Mouse (Mus musculus): Measurements from ENCODE around the gene Krt82. TPM values are rescaled to one million over a fixed set of nuclear protein-coding genes. Genes with fewer than 3 reads are reported as not detected.
"Not testable (repeated sequence)": the region's sequence is repeated elsewhere in the genome, so short reads cannot be mapped to it uniquely, and the experiment has no call there.

Krt82 gene
- polyA plus RNA-seq, 1 experiment from 2014 or later: not detected

GRCm38 (mm10) chr15:101552188-101552587, 1.7 kb upstream of the Krt82 start:
- WGBS: 76% methylated on average over 8 of the region's 8 CpGs
- no peak for ATAC-seq (ENCODE audit: insufficient read depth, low FRiP score, low read depth)
- H3K4me1 ChIP-seq: peaks cover 7% of the 10 kb centered on the region

GRCm38 (mm10) chr15:101544478-101544877, 6.0 kb downstream of the Krt82 start:
- H3K27me3 ChIP-seq (replicated peaks): no peaks in the 10 kb centered on the region
- H3K9me3 ChIP-seq: no peaks in the 10 kb centered on the region
- 67% methylated on average over 3 of the region's 3 CpGs for WGBS
- H3K4me2 ChIP-seq: no peak overlapping the region
- no peak overlapping the region for H3K27ac ChIP-seq
- ATAC-seq (ENCODE audit: insufficient read depth, low FRiP score, low read depth): no peak
- no peaks in the 10 kb centered on the region for H3K36me3 ChIP-seq
- no peak overlapping the region for H3K9ac ChIP-seq
- no peak overlapping the region for H3K4me3 ChIP-seq (replicated peaks)
- no peaks in the 10 kb centered on the region for H3K4me1 ChIP-seq

More at GRCm38 (mm10) chr15:101552188-101552587, 1.7 kb upstream of the Krt82 start:
- no peak overlapping the region for H3K4me3 ChIP-seq (replicated peaks)
- no peak overlapping the region for H3K27ac ChIP-seq
- no peaks in the 10 kb centered on the region for H3K9me3 ChIP-seq
- H3K4me2 ChIP-seq: no peak overlapping the region
- no peak overlapping the region for H3K9ac ChIP-seq
- H3K36me3 ChIP-seq: no peaks in the 10 kb centered on the region
- peaks cover 11% of the 10 kb centered on the region; the same call in 1 of the 2 replicates for H3K27me3 ChIP-seq (replicated peaks)

DNA sequence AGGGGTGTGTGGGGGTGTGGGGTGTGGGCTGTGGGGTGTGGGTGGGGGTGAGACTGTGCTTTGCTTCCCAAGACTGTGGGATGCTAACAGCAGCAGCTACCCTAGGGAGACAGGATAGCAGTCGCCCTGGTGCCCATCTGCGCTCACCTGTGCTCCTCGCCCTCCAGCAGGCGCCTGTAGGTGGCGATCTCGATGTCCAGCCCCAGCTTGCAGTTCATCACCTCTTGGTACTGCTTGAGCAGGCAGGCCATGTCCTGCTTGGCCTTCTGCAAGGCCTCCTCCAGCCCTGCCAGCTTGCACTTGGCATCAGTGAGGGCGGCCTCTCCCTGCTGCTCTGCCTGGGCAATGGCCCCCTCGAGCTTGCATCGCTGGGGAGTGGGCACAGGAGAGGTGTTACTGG, 7.9 kb downstream of the Krt82 start:
- no peak overlapping the region for H3K4me3 ChIP-seq (replicated peaks)
- H3K36me3 ChIP-seq: no peaks in the 10 kb centered on the region
- no peaks in the 10 kb centered on the region for H3K27me3 ChIP-seq (replicated peaks)
- peaks cover 3% of the 10 kb centered on the region; the same call in 1 of the 2 replicates for H3K4me1 ChIP-seq
- H3K27ac ChIP-seq: no peak overlapping the region
- H3K4me2 ChIP-seq: no peak overlapping the region
- 72% methylated on average over 9 of the region's 9 CpGs for WGBS
- H3K9ac ChIP-seq: no peak overlapping the region
- ATAC-seq (ENCODE audit: insufficient read depth, low FRiP score, low read depth): no peak
- H3K9me3 ChIP-seq: no peaks in the 10 kb centered on the region

- Histone ChIP-seq H3K9ac (no peak overlapping the region), H3K36me3 (no peaks in the 10 kb centered on the region), H3K4me1 (peaks cover 3% of the 10 kb centered on the region; the same call in 1 of the 2 replicates), H3K4me3 (replicated peaks) (no peak overlapping the region), H3K27me3 (replicated peaks) (no peaks in the 10 kb centered on the region), H3K27ac (no peak overlapping the region), H3K9me3 (no peaks in the 10 kb centered on the region), H3K4me2 (no peak overlapping the region)
- no peak for ATAC-seq (ENCODE audit: insufficient read depth, low FRiP score, low read depth)
- 38% methylated on average over 4 of the region's 4 CpGs for WGBS
These were observed 11.9 kb downstream of the Krt82 start for GRCm38 (mm10) chr15:101538580-101538900.

DNA sequence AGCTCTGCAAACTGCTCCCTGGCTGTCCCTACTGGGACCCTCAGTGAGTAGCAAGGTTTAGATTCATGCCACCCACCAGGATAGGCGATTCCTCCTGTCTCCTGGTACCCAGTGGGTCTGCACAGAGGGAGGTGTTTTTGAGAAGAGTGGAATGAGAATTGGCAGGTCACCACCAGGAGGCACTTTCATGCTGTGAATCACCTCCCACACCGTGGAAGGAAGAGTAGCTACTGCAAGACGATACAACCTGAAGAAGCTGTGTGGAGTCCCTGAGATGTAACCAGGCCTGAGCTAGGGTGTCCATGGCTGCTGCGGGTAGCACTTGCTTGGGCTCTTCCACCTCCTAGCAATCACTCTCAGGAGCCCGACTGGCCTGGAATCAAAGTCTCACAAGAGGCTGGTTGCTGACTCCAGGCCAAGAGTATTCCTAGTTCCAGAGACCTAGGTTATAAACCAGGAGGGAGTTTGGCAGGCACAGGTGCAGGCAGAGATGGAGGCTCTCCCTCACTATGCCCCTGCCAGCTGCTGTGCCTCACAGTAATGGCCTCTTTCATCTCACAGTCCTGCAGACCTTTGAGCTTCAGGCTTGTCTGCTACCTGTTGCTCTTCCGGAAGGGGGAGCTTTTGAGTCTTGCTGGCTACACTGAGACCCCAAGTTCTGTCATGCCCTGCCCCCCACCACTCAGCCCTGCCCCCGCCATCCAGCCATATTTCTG, 12.4 kb downstream of the Krt82 start:
- ATAC-seq (ENCODE audit: insufficient read depth, low FRiP score, low read depth): no peak
- Histone ChIP-seq H3K9me3 (no peaks in the 10 kb centered on the region), H3K4me3 (replicated peaks) (no peak overlapping the region), H3K27ac (no peak overlapping the region), H3K4me2 (no peak overlapping the region), H3K36me3 (no peaks in the 10 kb centered on the region), H3K27me3 (replicated peaks) (no peaks in the 10 kb centered on the region), H3K9ac (no peak overlapping the region), H3K4me1 (peaks cover 3% of the 10 kb centered on the region; the same call in 1 of the 2 replicates)
- 38% methylated on average over 7 of the region's 7 CpGs for whole genome bisulfite sequencing

DNA sequence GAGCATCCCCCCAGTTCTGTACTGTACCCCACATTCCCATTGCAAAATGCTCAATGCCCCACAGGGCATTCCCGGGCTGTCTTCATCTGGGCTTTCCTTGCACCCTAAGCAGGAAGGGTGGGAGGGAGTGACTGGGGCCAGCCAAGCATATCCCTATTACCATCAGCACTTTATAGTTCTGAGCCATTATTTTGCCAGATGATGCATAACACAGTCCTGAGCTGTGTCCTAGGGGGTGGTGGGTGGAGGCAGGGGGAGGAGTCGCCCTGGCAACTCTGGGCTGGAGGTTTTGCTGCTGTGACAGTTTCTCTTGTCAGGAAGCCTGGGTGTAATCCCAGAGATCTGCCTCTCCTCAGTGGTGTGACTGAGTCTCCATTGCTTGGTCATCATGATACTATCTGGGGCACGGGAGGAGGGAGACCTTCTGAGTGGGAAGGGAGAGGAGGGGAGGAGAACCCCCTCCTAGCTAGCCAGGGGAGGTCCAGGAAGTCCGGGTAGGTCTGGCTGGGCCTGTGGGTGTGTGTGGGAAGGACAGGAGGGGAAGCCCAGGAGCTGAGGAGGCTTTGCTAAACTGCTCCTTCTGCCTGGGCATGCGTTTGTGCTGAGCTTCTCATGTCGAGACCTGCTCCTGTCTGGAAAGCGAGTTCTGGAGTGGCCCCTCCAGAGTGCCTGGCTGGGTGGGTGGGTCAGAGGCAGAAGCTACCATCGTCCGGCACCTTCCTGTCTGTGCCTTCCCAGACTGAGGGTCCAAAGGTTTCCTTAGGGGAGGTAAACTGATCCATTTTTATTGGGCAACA, 14.2 kb downstream of the Krt82 start:
- Histone ChIP-seq H3K9me3 (no peaks in the 10 kb centered on the region), H3K4me2 (no peak overlapping the region), H3K36me3 (no peaks in the 10 kb centered on the region), H3K4me3 (replicated peaks) (no peak overlapping the region), H3K9ac (no peak overlapping the region), H3K27me3 (replicated peaks) (no peaks in the 10 kb centered on the region), H3K27ac (no peak overlapping the region), H3K4me1 (peaks cover 3% of the 10 kb centered on the region; the same call in 1 of the 2 replicates)
- WGBS: 59% methylated on average over 9 of the region's 9 CpGs
- no peak for ATAC-seq (ENCODE audit: insufficient read depth, low FRiP score, low read depth)

- H3K4me3 ChIP-seq (replicated peaks): no peak within 1 kb of the TSS
- 84% methylated on average over 7 of the region's 7 CpGs for WGBS
- no peak for ATAC-seq (ENCODE audit: insufficient read depth, low FRiP score, low read depth)
- H3K9ac ChIP-seq: no peak within 1 kb of the TSS
- H3K4me1 ChIP-seq: no peaks in the 10 kb centered on the region
- no peak within 1 kb of the TSS for H3K27ac ChIP-seq
- no peaks in the 10 kb centered on the region for H3K27me3 ChIP-seq (replicated peaks)
- H3K9me3 ChIP-seq: no peaks in the 10 kb centered on the region
- no peak within 1 kb of the TSS for H3K4me2 ChIP-seq
- no peaks in the 10 kb centered on the region for H3K36me3 ChIP-seq
These were observed 17.7 kb downstream of the Krt82 start, which contains the start of gene Krt84 for GRCm38 (mm10) chr15:101532720-101533119. Krt84 (minus strand) TSS chr15:101532820.

DNA sequence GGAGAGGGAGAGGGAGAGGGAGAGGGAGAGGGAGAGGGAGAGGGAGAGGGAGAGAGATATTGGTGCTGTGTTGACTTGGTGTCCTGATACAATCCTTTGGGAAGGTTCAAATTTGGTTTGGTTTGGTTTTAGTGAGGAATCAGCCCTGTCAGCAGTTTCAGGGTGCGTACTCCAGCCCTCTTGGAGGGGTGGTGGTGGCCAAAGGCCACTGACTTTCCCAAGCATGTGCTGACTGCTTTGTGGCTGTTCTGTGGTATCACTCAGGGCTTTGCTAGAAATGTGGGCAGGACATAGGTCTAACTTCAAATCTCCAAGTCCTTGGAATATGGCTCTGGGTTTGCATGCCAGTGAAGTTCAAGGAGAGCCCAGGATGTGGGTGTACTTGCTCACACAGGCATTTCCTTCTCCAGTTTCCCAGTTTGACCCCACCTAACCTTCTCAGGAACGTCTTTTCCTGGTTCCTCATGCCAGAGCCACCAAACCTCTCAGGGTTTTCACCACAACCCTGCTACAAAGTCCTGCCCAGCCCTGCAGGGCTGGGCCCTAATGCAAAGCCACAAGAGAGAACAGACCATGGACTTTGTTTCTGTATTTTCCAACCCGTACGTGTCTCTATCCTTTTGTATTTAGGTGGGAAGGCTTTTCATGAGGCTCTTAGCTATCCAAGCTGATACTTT, 27.8 kb downstream of the Krt82 start:
- no peak for ATAC-seq (ENCODE audit: insufficient read depth, low FRiP score, low read depth)

DNA sequence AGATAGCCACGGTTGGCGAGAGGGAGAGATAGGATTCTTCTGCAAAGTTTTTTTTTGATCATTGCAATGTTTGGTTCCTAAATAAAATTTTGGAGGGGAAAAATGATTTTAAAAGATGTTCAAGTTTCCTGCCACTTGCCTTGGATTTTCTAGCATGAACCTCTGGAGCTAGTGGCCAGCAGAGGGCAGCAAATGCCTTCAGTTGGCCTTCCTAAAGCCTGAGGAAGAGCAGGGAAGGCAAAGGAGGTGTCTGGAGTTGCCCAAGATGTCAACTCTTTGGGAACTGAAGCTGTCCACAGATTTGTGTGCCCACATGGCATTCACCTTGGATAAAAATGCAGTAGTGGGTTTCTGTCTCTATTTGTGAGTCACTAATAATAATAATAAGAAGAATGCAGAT, 30.7 kb downstream of the Krt82 start:
- H3K27ac ChIP-seq: no peak overlapping the region
- H3K9me3 ChIP-seq: no peaks in the 10 kb centered on the region

More for the DNA sequence above, 27.8 kb downstream of the Krt82 start:
- no peaks in the 10 kb centered on the region for H3K27me3 ChIP-seq (replicated peaks)
- H3K27ac ChIP-seq: no peak overlapping the region; the same call in 1 of the 2 replicates
- no peaks in the 10 kb centered on the region for H3K4me1 ChIP-seq
- no peaks in the 10 kb centered on the region for H3K9me3 ChIP-seq
- H3K36me3 ChIP-seq: no peaks in the 10 kb centered on the region
- 63% methylated on average over 4 of the region's 4 CpGs for WGBS
- no peak overlapping the region for H3K9ac ChIP-seq
- no peak overlapping the region for H3K4me2 ChIP-seq
- no peak overlapping the region for H3K4me3 ChIP-seq (replicated peaks)

DNA sequence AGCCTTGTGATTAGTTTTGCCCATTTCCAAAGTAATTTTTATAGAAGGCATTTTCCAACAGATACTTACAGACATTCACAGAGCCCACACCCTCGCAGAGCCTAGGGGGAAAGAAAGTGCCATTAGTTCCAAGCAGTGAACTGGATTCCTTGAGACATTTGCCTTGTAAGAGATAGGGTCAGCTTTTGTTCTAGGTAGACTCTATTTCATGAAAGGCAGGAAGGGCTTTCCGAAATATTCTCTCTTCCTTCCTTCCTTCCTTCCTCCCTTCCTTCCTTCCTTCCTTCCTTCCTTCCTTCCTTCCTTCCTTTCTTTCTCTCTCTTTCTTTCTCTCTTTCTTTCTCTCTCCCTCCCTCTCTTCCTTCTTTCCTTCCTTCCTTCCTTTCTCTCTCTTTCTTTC, 33.3 kb downstream of the Krt82 start, which contains the start of gene Gm49425:
TSS of gene Gm49425 (minus strand) at position 101 of the 400 bp plus-strand sequence.
- 62% methylated on average over 2 of the region's 2 CpGs for WGBS
- H3K4me1 ChIP-seq; H3K36me3 ChIP-seq; ATAC-seq (ENCODE audit: insufficient read depth, low FRiP score, low read depth); H3K27me3 ChIP-seq (replicated peaks); H3K9ac ChIP-seq; H3K4me2 ChIP-seq; H3K4me3 ChIP-seq (replicated peaks); H3K27ac ChIP-seq; H3K9me3 ChIP-seq: not testable (repeated sequence)

More for the DNA sequence above, 30.7 kb downstream of the Krt82 start:
- no peaks in the 10 kb centered on the region for H3K36me3 ChIP-seq
- no peaks in the 10 kb centered on the region for H3K27me3 ChIP-seq (replicated peaks)
- no peak for ATAC-seq (ENCODE audit: insufficient read depth, low FRiP score, low read depth)
- no peaks in the 10 kb centered on the region for H3K4me1 ChIP-seq
- H3K4me2 ChIP-seq: no peak overlapping the region
- no peak overlapping the region for H3K9ac ChIP-seq
- WGBS: 16% methylated on average over 2 of the region's 2 CpGs
- H3K4me3 ChIP-seq (replicated peaks): no peak overlapping the region

DNA sequence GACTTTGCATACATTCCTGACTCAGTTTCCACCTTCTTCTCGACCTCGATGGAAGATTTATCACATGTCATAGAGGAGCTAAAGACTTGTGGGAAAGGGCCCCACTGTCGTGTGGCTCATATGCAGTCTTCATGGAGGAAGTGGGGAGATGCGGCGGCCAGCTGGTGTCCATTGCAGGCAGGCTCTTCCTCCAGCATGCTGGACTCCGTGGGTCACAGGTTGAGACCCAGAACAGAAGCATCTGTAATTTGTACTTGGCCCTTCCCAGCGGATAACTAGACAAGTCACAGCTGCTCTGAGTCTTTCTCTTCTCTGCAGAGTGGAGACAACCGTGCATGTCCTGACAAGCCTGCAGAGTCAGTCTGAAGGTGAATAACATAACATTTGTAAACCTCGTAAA, 42.2 kb downstream of the Krt82 start:
- no peak overlapping the region for H3K27ac ChIP-seq
- H3K4me2 ChIP-seq: no peak overlapping the region
- 46% methylated on average over 9 of the region's 9 CpGs for WGBS
- H3K9me3 ChIP-seq: no peaks in the 10 kb centered on the region
- no peaks in the 10 kb centered on the region for H3K36me3 ChIP-seq
- no peak overlapping the region for H3K9ac ChIP-seq
- no peaks in the 10 kb centered on the region for H3K27me3 ChIP-seq (replicated peaks)
- no peaks in the 10 kb centered on the region for H3K4me1 ChIP-seq
- no peak overlapping the region for H3K4me3 ChIP-seq (replicated peaks)
- no peak for ATAC-seq (ENCODE audit: insufficient read depth, low FRiP score, low read depth)
